Mouse (Mus musculus) spleen, adult 2 months (tissue): ENCODE results near the gene Rab43. TPM values are rescaled to one million over a fixed set of nuclear protein-coding genes. Genes with fewer than 3 reads are reported as not detected.

ENCODE experiments used
- DNase-seq, 2 experiments: peaks; one replicate each; pipeline versions ENCODE4 v3.0.0 to v3.0.0-alpha.2; 2012 to 2021; ENCODE audit warnings: low spot score in 2 of 2, low read depth in 1 of 2
- H3K27ac ChIP-seq: fragments of 200-500 bp; 2 replicates; pipeline ENCODE4 v1.5.1; 2012; ENCODE audit warnings: low read length, inconsistent platforms; ENCODE audit not compliant: insufficient read depth
- H3K27me3 ChIP-seq: fragments of 200-500 bp; 2 replicates; pipeline ENCODE4 v1.6.1; 2012; ENCODE audit warnings: mild to moderate bottlenecking, moderate library complexity, low read length, inconsistent platforms; ENCODE audit not compliant: control insufficient read depth, insufficient read depth
- H3K36me3 ChIP-seq: fragments of 200-500 bp; 2 replicates; pipeline ENCODE4 v1.6.1; 2012; ENCODE audit warnings: mild to moderate bottlenecking, low read length, inconsistent platforms; ENCODE audit not compliant: control insufficient read depth, insufficient read depth
- H3K4me1 ChIP-seq: fragments of 200-500 bp; 2 replicates; pipeline ENCODE4 v1.6.1; 2011; ENCODE audit warnings: inconsistent platforms; ENCODE audit not compliant: control insufficient read depth, insufficient read depth, insufficient read length
- H3K4me3 ChIP-seq: fragments of 200-500 bp; 2 replicates; pipeline ENCODE4 v1.5.1; 2011; ENCODE audit warnings: mild to moderate bottlenecking, inconsistent platforms; ENCODE audit not compliant: insufficient read depth, insufficient read length; ENCODE audit errors: extremely low read depth
- CTCF ChIP-seq: fragments of 200-500 bp; IDR thresholded peaks from 2 replicates; pipeline ENCODE4 v1.5.1; 2011; ENCODE audit warnings: mild to moderate bottlenecking, inconsistent platforms; ENCODE audit not compliant: insufficient read depth, insufficient read length, insufficient replicate concordance; ENCODE audit errors: extremely low read depth
- POLR2A ChIP-seq: fragments of 200-500 bp; IDR thresholded peaks from 2 replicates; pipeline ENCODE4 v1.6.1; 2011; ENCODE audit warnings: low read depth, low read length, inconsistent platforms
- WGBS: fragments of 180-500 bp; shearing (Covaris S2); methylation state at CpG from one replicate; pipeline ENCODE4 v1.1.7; 2018; 5-methylcytosine and 5-hydroxymethylcytosine counted together
- polyA plus RNA-seq: library from polyadenylated mRNA; depleted of rRNA; stranded (reverse); fragments of >200 nt; gene quantifications from 2 replicates; pipeline ENCODE4 v1.2.3, GENCODE M21; 2012; rRNA removed

Gene Rab43
- polyA plus RNA-seq, 1 experiment, result 102 TPM

DNA sequence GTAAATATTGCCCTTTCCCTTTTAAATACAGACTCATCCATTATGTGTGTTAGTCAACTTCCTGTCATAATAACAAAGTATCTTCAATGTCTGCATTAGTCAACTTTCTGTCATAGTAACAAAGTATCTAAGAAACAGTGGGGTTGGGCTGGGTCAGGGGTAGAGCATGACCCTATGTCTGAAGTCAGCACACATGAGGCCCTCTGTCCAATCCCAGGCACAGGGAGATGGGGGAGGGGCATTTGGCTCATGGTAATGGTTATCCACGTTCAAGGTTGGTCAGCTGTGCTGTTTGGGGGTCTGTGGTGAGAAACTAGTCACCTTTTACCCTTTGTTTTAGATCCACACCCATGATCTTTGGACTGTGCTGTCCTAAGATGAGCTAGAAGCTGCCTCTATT lies 66.7 kb downstream of the Rab43 start:
- Histone ChIP-seq H3K36me3 (no peaks in the 10 kb centered on the region), H3K4me3 (no peak overlapping the region), H3K27ac (no peak overlapping the region), H3K27me3 (no peaks in the 10 kb centered on the region), H3K4me1 (no peaks in the 10 kb centered on the region)
- DNase-seq, result no peak
- no peak for TF ChIP-seq CTCF
- no peak for TF ChIP-seq POLR2A
- WGBS, result 50% methylated on average over 1 of the region's 1 CpGs

DNA sequence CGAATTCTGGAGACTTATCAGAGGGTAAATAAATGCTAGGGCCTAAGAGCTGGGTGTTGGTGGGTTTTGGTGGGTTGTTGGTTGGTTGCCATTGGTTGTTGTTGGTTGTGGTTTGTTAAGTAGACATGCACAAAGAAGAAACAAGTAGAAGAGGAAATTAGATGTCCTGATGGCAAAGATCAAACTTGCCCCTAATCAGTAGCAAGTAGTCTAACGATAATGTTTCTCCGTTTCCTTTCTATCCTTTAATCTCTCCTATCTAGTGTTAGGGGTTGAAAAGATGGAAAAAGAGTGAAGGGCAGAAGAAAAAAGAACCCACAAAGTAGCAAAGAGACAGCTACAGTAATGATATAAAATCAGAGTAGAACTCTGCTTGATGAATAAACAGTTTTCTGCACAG lies 67.3 kb downstream of the Rab43 start:
- no peaks in the 10 kb centered on the region for H3K4me1 ChIP-seq
- H3K27me3 ChIP-seq, result no peaks in the 10 kb centered on the region
- no peak overlapping the region for H3K4me3 ChIP-seq
- 70% methylated on average over 3 of the region's 3 CpGs for WGBS
- no peak for DNase-seq
- TF ChIP-seq CTCF (no peak), POLR2A (no peak)
- H3K36me3 ChIP-seq, result no peaks in the 10 kb centered on the region
- H3K27ac ChIP-seq, result no peak overlapping the region

DNA sequence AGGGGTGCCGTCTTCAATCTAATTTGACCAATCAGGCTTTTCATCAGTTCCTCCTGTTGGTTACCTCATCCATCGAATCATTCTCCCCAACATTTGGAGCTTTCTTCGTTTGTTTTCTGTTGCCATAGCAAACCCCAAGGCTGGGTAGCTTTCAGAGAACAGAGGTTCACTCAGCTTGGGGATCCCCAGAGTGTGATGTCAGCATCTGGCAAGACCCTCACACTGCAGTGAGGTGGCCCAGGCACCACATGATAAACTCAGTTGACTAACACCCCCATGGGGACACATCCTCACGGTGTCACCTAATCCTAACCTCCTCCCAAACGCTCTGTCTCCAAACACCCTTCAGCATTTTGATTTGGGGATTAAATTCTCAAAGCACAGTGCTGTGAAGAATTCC lies 68.7 kb downstream of the Rab43 start:
- WGBS, result 86% methylated on average over 5 of the region's 5 CpGs
- Histone ChIP-seq H3K4me1 (no peaks in the 10 kb centered on the region), H3K27me3 (no peaks in the 10 kb centered on the region), H3K36me3 (no peaks in the 10 kb centered on the region), H3K4me3 (no peak overlapping the region), H3K27ac (no peak overlapping the region)
- TF ChIP-seq POLR2A (no peak), CTCF (no peak)
- DNase-seq, result no peak

DNA sequence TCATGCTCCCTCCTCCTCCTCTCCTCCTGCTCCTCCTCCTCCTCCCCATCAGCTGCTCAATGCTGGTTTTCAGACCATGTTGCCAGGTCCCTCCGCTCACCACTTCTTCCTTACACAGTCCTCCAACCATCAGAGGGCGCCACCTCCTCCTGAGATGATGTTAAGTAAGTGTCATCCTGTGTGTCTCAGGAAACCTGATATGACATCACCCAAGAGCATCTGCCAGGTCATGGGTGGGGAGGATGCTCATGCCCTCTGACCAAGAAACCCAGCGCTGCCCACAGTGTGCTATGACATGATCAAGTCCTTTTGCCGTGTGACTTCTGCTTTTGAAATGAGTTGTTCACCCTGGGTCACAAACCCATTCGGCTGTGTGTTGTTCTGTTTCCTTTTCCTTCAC lies 69.2 kb downstream of the Rab43 start:
- TF ChIP-seq POLR2A, result no peak
- no peak for TF ChIP-seq CTCF
- WGBS, result 69% methylated on average over 5 of the region's 5 CpGs
- H3K36me3 ChIP-seq, result no peaks in the 10 kb centered on the region

DNA sequence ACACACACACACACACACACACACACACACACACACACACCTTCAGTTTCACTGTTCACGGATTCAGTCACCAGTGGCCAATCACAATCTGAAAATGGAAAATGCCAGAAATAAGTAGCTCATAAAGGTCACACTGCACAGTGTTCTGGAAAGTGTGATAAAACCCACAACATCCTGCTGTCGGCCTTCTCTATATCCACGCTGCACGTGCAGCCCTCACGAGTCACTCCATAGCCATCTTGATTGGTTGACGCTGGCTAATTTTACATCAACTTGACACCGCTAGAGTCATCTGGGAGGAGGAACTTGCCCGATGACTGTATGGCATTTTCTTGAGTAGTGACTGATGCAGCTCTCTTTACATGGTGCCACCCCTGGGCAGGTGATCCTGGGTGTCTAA lies 70.0 kb downstream of the Rab43 start:
- Histone ChIP-seq H3K27ac (no peak overlapping the region), H3K36me3 (no peaks in the 10 kb centered on the region), H3K4me1 (no peaks in the 10 kb centered on the region), H3K27me3 (no peaks in the 10 kb centered on the region), H3K4me3 (no peak overlapping the region)
- TF ChIP-seq CTCF, result no peak
- TF ChIP-seq POLR2A, result no peak
- 40% methylated on average over 8 of the region's 8 CpGs for WGBS
- no peak for DNase-seq

More for the DNA sequence above, 69.2 kb downstream of the Rab43 start:
- Histone ChIP-seq H3K4me1 (no peaks in the 10 kb centered on the region), H3K27ac (no peak overlapping the region), H3K4me3 (no peak overlapping the region), H3K27me3 (no peaks in the 10 kb centered on the region)
- DNase-seq, result peak in 1 of 2 experiments; percentile 29

DNA sequence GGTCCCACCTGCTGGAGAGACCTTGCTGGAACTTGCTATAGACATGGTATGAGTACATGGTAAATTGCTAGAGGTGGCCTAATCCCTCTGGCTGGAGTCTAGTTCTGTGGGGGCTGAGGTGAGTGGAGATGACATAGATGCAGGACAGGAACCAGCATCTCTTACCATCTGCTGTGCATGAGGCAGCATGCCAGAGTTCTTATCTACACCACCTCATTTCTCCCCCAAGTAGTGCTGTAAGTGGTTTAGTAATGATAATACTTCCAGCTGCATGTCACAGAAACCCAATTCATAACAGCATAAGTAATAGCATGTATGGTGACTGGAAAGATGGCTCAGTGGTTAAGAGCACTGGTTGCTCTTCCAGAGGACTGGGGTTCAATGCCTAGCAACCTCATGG lies 71.5 kb downstream of the Rab43 start:
- Histone ChIP-seq H3K27me3 (no peaks in the 10 kb centered on the region), H3K36me3 (no peaks in the 10 kb centered on the region), H3K4me1 (no peaks in the 10 kb centered on the region), H3K27ac (no peak overlapping the region), H3K4me3 (no peak overlapping the region)
- no peak for TF ChIP-seq POLR2A
- no peak for TF ChIP-seq CTCF
- DNase-seq, result no peak

DNA sequence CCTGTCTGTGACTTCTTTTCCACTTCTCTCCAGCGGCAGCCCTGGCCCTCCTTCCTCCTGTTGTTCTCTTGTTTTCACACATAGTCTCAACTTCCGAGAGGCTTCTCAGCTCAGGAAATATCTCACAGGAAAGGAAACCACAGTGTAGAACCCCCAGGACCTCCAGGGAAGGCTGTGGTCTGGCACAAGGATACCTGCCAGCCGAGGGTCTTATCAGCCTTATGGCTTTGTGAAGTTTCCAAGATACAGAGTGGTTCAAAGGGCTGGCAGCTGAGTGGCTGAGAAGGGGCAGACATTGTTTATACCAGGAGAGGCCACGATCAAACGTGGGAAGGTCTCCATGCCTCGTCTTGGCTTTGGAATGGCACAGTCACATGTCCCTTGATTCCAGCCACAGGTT lies 72.1 kb downstream of the Rab43 start:
- WGBS, result 14% methylated on average over 6 of the region's 6 CpGs
- H3K27me3 ChIP-seq, result no peaks in the 10 kb centered on the region
- TF ChIP-seq POLR2A (no peak), CTCF (no peak)
- no peak for DNase-seq
- H3K4me3 ChIP-seq, result no peak overlapping the region
- no peak overlapping the region; the same call in 1 of the 2 replicates for H3K27ac ChIP-seq
- no peaks in the 10 kb centered on the region for H3K4me1 ChIP-seq
- no peaks in the 10 kb centered on the region for H3K36me3 ChIP-seq

Other genes with a start within 250 kb of the Rab43 start
- gene Prokr1, start 221.4 kb downstream of the Rab43 start, polyA plus RNA-seq, result 0.74 and 1.4 TPM in 2 replicates
- 2.4 and 2.8 TPM in 2 replicates for gene Aplf, start 140.0 kb downstream of the Rab43 start, polyA plus RNA-seq
- gene Efcc1, start 81.3 kb downstream of the Rab43 start, polyA plus RNA-seq, result 2.0 and 3.1 TPM in 2 replicates
- 70.5 and 104 TPM in 2 replicates for gene Gp9, start 34.1 kb downstream of the Rab43 start, polyA plus RNA-seq
- gene Gm45140, start 23.6 kb upstream of the Rab43 start, polyA plus RNA-seq, result 0.73 and 1.3 TPM in 2 replicates
- gene Isy1, start 26.6 kb upstream of the Rab43 start, polyA plus RNA-seq, result 17.8 and 31.4 TPM in 2 replicates
- gene Cnbp, start 38.9 kb upstream of the Rab43 start, polyA plus RNA-seq, result 123 and 129 TPM in 2 replicates
- 35.5 and 37.3 TPM in 2 replicates for gene Copg1, start 75.7 kb upstream of the Rab43 start, polyA plus RNA-seq
- gene Hmces, start 101.8 kb upstream of the Rab43 start, polyA plus RNA-seq, result 16.3 and 19.1 TPM in 2 replicates
- gene H1fx, start 169.5 kb upstream of the Rab43 start, polyA plus RNA-seq, result 1.5 and 2.6 TPM in 2 replicates
- gene Rab7, start 233.1 kb upstream of the Rab43 start, polyA plus RNA-seq, result 76.4 TPM in 2 replicates